Mouse (Mus musculus) forebrain, postnatal 0 days (tissue): ENCODE results near the gene Aes. TPM values are rescaled to one million over a fixed set of nuclear protein-coding genes. Genes with fewer than 3 reads are reported as not detected.

ENCODE experiments used
- ATAC-seq: fragments of 200-750 bp; cut with Nextera tagmentation; 2 replicates; pipeline ENCODE4 v1.8.0; 2017; ENCODE audit warnings: mild to moderate bottlenecking, moderate library complexity
- DNase-seq: peaks from one replicate; pipeline ENCODE4 v3.0.0-alpha.2; 2015
- H3K27ac ChIP-seq: fragments of 300-500 bp; sonication (generic); 2 replicates; pipeline ENCODE4 v1.5.1; 2014; ENCODE audit warnings: low read depth, mild to moderate bottlenecking, antibody characterized with exemption, low read length, moderate library complexity, mixed read lengths
- H3K27me3 ChIP-seq: fragments of 300-500 bp; sonication (generic); 2 replicates; pipeline ENCODE4 v1.6.1; 2014; ENCODE audit warnings: mild to moderate bottlenecking, low read length, mixed read lengths; ENCODE audit not compliant: insufficient read depth
- H3K36me3 ChIP-seq: fragments of 300-500 bp; sonication (generic); 2 replicates; pipeline ENCODE4 v1.6.1; 2014; ENCODE audit warnings: mild to moderate bottlenecking, moderate library complexity; ENCODE audit not compliant: insufficient read depth
- H3K4me1 ChIP-seq: fragments of 300-500 bp; sonication (generic); 2 replicates; pipeline ENCODE4 v1.6.1; 2014; ENCODE audit warnings: antibody characterized with exemption; ENCODE audit not compliant: insufficient read depth
- H3K4me2 ChIP-seq: fragments of 300-500 bp; sonication (generic); 2 replicates; pipeline ENCODE4 v1.6.1; 2014; ENCODE audit warnings: low read depth, mild to moderate bottlenecking, moderate library complexity
- H3K4me3 ChIP-seq: fragments of 300-500 bp; sonication (generic); 2 replicates; pipeline ENCODE4 v1.5.1; 2014; ENCODE audit warnings: low read depth, low read length, mixed read lengths
- H3K9ac ChIP-seq: fragments of 300-500 bp; sonication (generic); 2 replicates; pipeline ENCODE4 v1.6.1; 2014; ENCODE audit warnings: mild to moderate bottlenecking
- H3K9me3 ChIP-seq: fragments of 300-500 bp; sonication (generic); 2 replicates; pipeline ENCODE4 v1.6.1; 2016; ENCODE audit warnings: low read length
- CTCF ChIP-seq: sonication (generic); IDR thresholded peaks from 2 replicates; pipeline ENCODE4 v1.5.1; 2016; ENCODE audit warnings: antibody characterized with exemption, control low read depth, low read depth
- WGBS: fragments of 180-500 bp; shearing (Covaris S2); extraction: QIAGEN DNeasy Blood & Tissue Kit; methylation state at CpG from one replicate; pipeline ENCODE4 v1.1.7; 2014; 5-methylcytosine and 5-hydroxymethylcytosine counted together
- polyA plus RNA-seq: library from polyadenylated mRNA; unstranded; fragments of >200 nt; fragmentation: Nextera tagmentation; extraction: Ambion mirVana; gene quantifications from 2 replicates; pipeline ENCODE4 v1.2.1, GENCODE M21; 2015
- total RNA-seq: library from RNA; depleted of rRNA; stranded (reverse); fragments of >200 nt; gene quantifications from 2 replicates; pipeline ENCODE4 v1.2.3, GENCODE M21; 2014

Aes gene
- total and polyA plus RNA-seq, 2 experiments from 2014 or later: 450 to 802 TPM

- no peak overlapping the region for H3K4me2 ChIP-seq
- WGBS: 80% methylated on average over 6 of the region's 6 CpGs
- no peak for TF ChIP-seq CTCF
- no peaks in the 10 kb centered on the region for H3K27me3 ChIP-seq
- H3K36me3 ChIP-seq: peaks cover 5% of the 10 kb centered on the region; the same call in 1 of the 2 replicates
- no peak for DNase-seq
- no peaks in the 10 kb centered on the region for H3K9me3 ChIP-seq
- no peak overlapping the region for H3K9ac ChIP-seq
- H3K4me1 ChIP-seq: no peaks in the 10 kb centered on the region
- no peak for ATAC-seq
- no peak overlapping the region for H3K27ac ChIP-seq
- H3K4me3 ChIP-seq: no peak overlapping the region
Measured at GRCm38 (mm10) chr10:81523142-81523541, 36.1 kb upstream of the Aes start.

GRCm38 (mm10) chr10:81523570-81523969, 35.7 kb upstream of the Aes start:
- ATAC-seq (no peak), DNase-seq (no peak)
- Histone ChIP-seq H3K4me3 (no peak overlapping the region), H3K9me3 (no peaks in the 10 kb centered on the region), H3K27ac (no peak overlapping the region), H3K27me3 (no peaks in the 10 kb centered on the region), H3K9ac (no peak overlapping the region), H3K4me1 (no peaks in the 10 kb centered on the region), H3K36me3 (peaks cover 9% of the 10 kb centered on the region; the same call in 1 of the 2 replicates), H3K4me2 (no peak overlapping the region)
- 26% methylated on average over 19 of the region's 19 CpGs for WGBS
- no peak for TF ChIP-seq CTCF

DNA sequence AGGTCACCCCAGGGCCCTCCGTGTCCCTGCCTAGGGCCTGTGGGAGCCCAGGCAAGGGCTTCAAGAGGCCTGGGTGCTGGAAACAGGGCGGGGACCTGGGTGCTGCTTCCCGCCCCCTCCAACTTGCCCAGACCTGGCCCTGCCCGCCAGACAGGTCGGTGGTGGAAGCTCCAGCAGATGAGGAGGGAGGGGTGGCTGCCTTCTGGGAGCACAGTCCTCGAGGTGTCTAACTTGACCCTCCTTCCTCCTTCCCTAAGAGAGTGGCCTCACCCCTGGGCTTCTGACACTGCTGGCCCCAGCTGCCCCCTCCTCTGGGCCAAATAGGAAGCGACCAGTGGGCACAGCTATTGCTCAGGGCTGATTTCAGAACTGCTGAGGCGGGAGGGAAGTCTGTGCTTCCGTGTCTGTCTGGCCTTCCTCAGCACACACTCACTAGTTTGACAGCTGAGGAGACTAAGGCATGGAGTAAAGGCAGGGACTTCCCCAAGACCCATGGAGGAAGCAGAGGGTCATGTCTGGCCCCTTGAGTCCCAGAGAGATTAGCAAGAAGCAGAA, 35.2 kb upstream of the Aes start, which contains the start of gene Gna15:
Gene Gna15, minus strand, starts transcription at position 175 of the 555 bp plus-strand sequence.
- Histone ChIP-seq H3K36me3 (peaks cover 14% of the 10 kb centered on the region), H3K9me3 (no peaks in the 10 kb centered on the region), H3K4me1 (no peaks in the 10 kb centered on the region), H3K27me3 (no peaks in the 10 kb centered on the region), H3K4me2 (no peak within 1 kb of the TSS), H3K27ac (no peak within 1 kb of the TSS), H3K4me3 (no peak within 1 kb of the TSS), H3K9ac (no peak within 1 kb of the TSS)
- ATAC-seq (no peak), DNase-seq (no peak)
- WGBS: 30% methylated on average over 9 of the region's 9 CpGs
- no peak for TF ChIP-seq CTCF

- H3K27me3 ChIP-seq: no peaks in the 10 kb centered on the region
- WGBS: 75% methylated on average over 12 of the region's 13 CpGs
- H3K4me2 ChIP-seq: no peak overlapping the region
- no peak overlapping the region for H3K9ac ChIP-seq
- DNase-seq (no peak), ATAC-seq (no peak)
- TF ChIP-seq CTCF: no peak
- no peak overlapping the region for H3K27ac ChIP-seq
- no peaks in the 10 kb centered on the region for H3K9me3 ChIP-seq
- H3K4me1 ChIP-seq: no peaks in the 10 kb centered on the region
- H3K36me3 ChIP-seq: peaks cover 25% of the 10 kb centered on the region
- no peak overlapping the region for H3K4me3 ChIP-seq
Measured at GRCm38 (mm10) chr10:81525017-81525694, 34.1 kb upstream of the Aes start.

DNA sequence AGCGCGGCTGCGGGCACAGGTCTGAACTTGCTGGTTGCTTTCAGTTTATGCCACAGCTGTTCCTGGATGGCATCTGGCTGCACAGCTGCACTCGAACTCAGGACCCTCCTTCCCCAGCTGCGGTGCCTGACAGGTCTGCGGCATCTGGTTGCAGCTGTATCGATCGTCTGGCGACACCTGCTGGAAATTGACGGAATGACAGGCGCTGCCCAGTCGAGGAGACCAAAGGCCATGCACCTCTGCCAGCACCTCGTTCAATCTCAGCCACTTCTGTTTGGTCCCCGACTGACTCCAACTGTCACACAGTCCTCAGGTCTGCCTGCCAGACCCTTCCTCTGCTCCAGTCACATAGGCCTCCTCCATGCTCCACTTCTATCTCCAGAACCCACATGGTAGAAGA, 32.5 kb upstream of the Aes start:
- Histone ChIP-seq H3K27me3 (no peaks in the 10 kb centered on the region), H3K9me3 (no peaks in the 10 kb centered on the region), H3K36me3 (peaks cover 33% of the 10 kb centered on the region), H3K9ac (no peak overlapping the region), H3K4me3 (no peak overlapping the region), H3K4me2 (no peak overlapping the region), H3K4me1 (no peaks in the 10 kb centered on the region), H3K27ac (no peak overlapping the region)
- DNase-seq (peak; percentile 63), ATAC-seq (no peak)
- TF ChIP-seq CTCF: peak; percentile 83
- WGBS: 14% methylated on average over 14 of the region's 14 CpGs

DNA sequence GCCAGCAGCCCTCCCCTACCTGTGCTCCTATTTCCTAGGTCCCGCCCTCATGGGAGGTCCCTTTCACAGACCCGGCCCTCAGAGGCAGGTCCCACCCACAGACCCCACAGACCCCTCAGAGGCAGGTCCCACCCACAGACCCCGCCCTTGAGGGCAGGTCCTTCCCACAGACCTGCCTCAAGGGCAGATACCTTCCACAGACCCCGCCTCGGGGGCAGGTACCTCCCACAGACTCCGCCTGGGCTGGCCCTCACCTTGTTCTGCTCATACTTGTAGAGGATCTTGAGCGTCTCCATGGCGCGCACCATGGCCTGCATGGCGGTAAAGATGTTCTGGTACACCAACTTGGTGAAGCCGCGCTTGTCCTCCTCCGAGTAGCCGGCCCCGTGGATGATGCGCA, 24.5 kb upstream of the Aes start:
- no peaks in the 10 kb centered on the region for H3K4me1 ChIP-seq
- no peaks in the 10 kb centered on the region for H3K27me3 ChIP-seq
- WGBS: 73% methylated on average over 16 of the region's 16 CpGs
- no peak overlapping the region for H3K27ac ChIP-seq
- H3K9me3 ChIP-seq: no peaks in the 10 kb centered on the region
- H3K9ac ChIP-seq: no peak overlapping the region
- ATAC-seq (no peak), DNase-seq (no peak)
- H3K4me2 ChIP-seq: no peak overlapping the region
- no peak for TF ChIP-seq CTCF
- no peak overlapping the region for H3K4me3 ChIP-seq
- peaks cover 25% of the 10 kb centered on the region for H3K36me3 ChIP-seq

DNA sequence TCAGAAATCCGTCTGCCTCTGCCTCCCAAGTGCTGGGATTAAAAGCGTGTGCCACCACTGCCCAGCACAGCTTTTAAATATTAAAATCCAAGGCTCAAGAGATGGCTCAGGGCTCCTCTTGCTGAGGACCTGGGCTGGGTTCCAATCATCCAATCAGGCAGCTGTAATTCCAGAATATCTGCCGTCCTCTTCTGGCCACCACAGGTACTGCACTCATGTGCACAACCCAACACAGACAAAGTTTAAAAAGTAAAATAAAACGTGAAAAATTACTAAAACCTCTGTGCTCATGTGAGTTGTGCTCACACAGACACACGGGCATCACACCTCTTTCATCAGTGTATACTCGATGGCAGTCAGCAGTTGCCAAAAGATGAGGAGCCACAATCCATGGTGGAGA, 22.6 kb upstream of the Aes start:
- Histone ChIP-seq H3K9ac (no peak overlapping the region), H3K27ac (no peak overlapping the region), H3K27me3 (no peaks in the 10 kb centered on the region), H3K4me2 (no peak overlapping the region), H3K36me3 (peaks cover 14% of the 10 kb centered on the region), H3K9me3 (no peaks in the 10 kb centered on the region), H3K4me1 (no peaks in the 10 kb centered on the region), H3K4me3 (no peak overlapping the region)
- DNase-seq (no peak), ATAC-seq (no peak)
- 84% methylated on average over 6 of the region's 6 CpGs for WGBS
- peak; percentile 57 for TF ChIP-seq CTCF
